Mouse (Mus musculus): Measurements from ENCODE around the gene Btbd9.

GRCm38 (mm10) chr17:30267432-30267973 lies 308.8 kb downstream of the Btbd9 start:
- TF ChIP-seq CTCF (IDR thresholded peaks at IDR 0.05; ENCODE audit: extremely low read depth, insufficient read depth, insufficient read length, insufficient replicate concordance) (no peak), POLR2A (IDR thresholded peaks at IDR 0.05; ENCODE audit: low read depth, low read length) (no peak)
